Mouse (Mus musculus) embryonic facial prominence, embryonic 12.5 days (tissue): ENCODE results near the gene Hira. TPM values are rescaled to one million over a fixed set of nuclear protein-coding genes. Genes with fewer than 3 reads are reported as not detected.
"Not testable (repeated sequence)": the region's sequence is repeated elsewhere in the genome, so short reads cannot be mapped to it uniquely, and the experiment has no call there.

Experiments
- ATAC-seq: fragments of 200-750 bp; cut with Nextera tagmentation; 2 replicates; pipeline ENCODE4 v1.8.0; 2017; ENCODE audit not compliant: insufficient number of reproducible peaks, insufficient read depth, low FRiP score, low TSS enrichment
- H3K27ac ChIP-seq: fragments of 300-500 bp; sonication (generic); 2 replicates; pipeline ENCODE4 v1.5.1; 2016; ENCODE audit warnings: mild to moderate bottlenecking
- H3K27me3 ChIP-seq: fragments of 300-500 bp; sonication (generic); 2 replicates; pipeline ENCODE4 v1.6.1; 2016; ENCODE audit warnings: mild to moderate bottlenecking, moderate library complexity
- H3K36me3 ChIP-seq: fragments of 300-500 bp; sonication (generic); 2 replicates; pipeline ENCODE4 v1.6.1; 2016; ENCODE audit warnings: mild to moderate bottlenecking
- H3K4me1 ChIP-seq: fragments of 300-500 bp; sonication (generic); 2 replicates; pipeline ENCODE4 v1.6.1; 2016
- H3K4me2 ChIP-seq: fragments of 300-500 bp; sonication (generic); replicated peaks from 2 replicates; pipeline ENCODE4 v1.6.1; 2016; ENCODE audit warnings: mild to moderate bottlenecking, moderate library complexity
- H3K4me3 ChIP-seq: fragments of 300-500 bp; sonication (generic); 2 replicates; pipeline ENCODE4 v1.5.1; 2016; ENCODE audit warnings: mild to moderate bottlenecking
- H3K9ac ChIP-seq: fragments of 300-500 bp; sonication (generic); 2 replicates; pipeline ENCODE4 v1.6.1; 2016; ENCODE audit warnings: mild to moderate bottlenecking, moderate library complexity
- H3K9me3 ChIP-seq: fragments of 300-500 bp; sonication (generic); 2 replicates; pipeline ENCODE4 v1.6.1; 2016; ENCODE audit warnings: mild to moderate bottlenecking, moderate library complexity
- WGBS: fragments of 180-500 bp; shearing (Covaris S2); methylation state at CpG from one replicate; pipeline ENCODE4 v1.1.7; 2016; 5-methylcytosine and 5-hydroxymethylcytosine counted together
- polyA plus RNA-seq: library from polyadenylated mRNA; unstranded; fragments of >200 nt; fragmentation: Nextera tagmentation; extraction: Ambion mirVana; gene quantifications from 2 replicates; pipeline ENCODE4 v1.2.1, GENCODE M21; 2016

The Hira gene
- polyA plus RNA-seq = 18.4 and 20.2 TPM in 2 replicates

GRCm38 (mm10) chr16:18876442-18877308 lies at the start of gene Hira, which contains the start of gene Mrpl40:
Gene Hira (plus strand): TSS chr16:18877037.
Gene Mrpl40 (minus strand): TSS chr16:18876862.
- H3K4me3 ChIP-seq = peak within 1 kb of the TSS; percentile 92
- peak within 1 kb of the TSS; percentile 95 for H3K27ac ChIP-seq
- H3K27me3 ChIP-seq = no peaks in the 10 kb centered on the region
- H3K36me3 ChIP-seq = peaks cover 23% of the 10 kb centered on the region
- peak within 1 kb of the TSS; percentile 69 for H3K4me2 ChIP-seq
- peak within 1 kb of the TSS; percentile 91 for H3K9ac ChIP-seq
- ATAC-seq = peak; percentile 96
- under 1% methylated on average over 86 of the region's 93 CpGs for WGBS
- H3K4me1 ChIP-seq = peaks cover 11% of the 10 kb centered on the region
- H3K9me3 ChIP-seq = no peaks in the 10 kb centered on the region

GRCm38 (mm10) chr16:18828630-18829029 lies 48.2 kb upstream of the Hira start:
- H3K4me2 ChIP-seq = no peak overlapping the region
- H3K9me3 ChIP-seq = no peaks in the 10 kb centered on the region
- WGBS = 92% methylated on average over 3 of the region's 3 CpGs
- no peak overlapping the region for H3K27ac ChIP-seq
- H3K36me3 ChIP-seq = peaks cover 82% of the 10 kb centered on the region
- ATAC-seq = no peak
- no peaks in the 10 kb centered on the region for H3K27me3 ChIP-seq
- no peak overlapping the region for H3K4me3 ChIP-seq
- H3K9ac ChIP-seq = no peak overlapping the region
- H3K4me1 ChIP-seq = no peaks in the 10 kb centered on the region

- Histone ChIP-seq H3K36me3 (peaks cover 84% of the 10 kb centered on the region), H3K27me3 (no peaks in the 10 kb centered on the region), H3K27ac (no peak overlapping the region), H3K9ac (no peak overlapping the region), H3K4me1 (no peaks in the 10 kb centered on the region), H3K4me2 (no peak overlapping the region), H3K4me3 (no peak overlapping the region), H3K9me3 (no peaks in the 10 kb centered on the region)
- no peak for ATAC-seq
- 90% methylated on average over 6 of the region's 6 CpGs for WGBS
Measured at GRCm38 (mm10) chr16:18829102-18829501, 47.7 kb upstream of the Hira start.

- Histone ChIP-seq H3K4me1 (peaks cover 4% of the 10 kb centered on the region; the same call in 1 of the 2 replicates), H3K4me2 (no peak overlapping the region), H3K27ac (no peak overlapping the region), H3K9me3 (no peaks in the 10 kb centered on the region), H3K27me3 (no peaks in the 10 kb centered on the region), H3K36me3 (peaks cover 48% of the 10 kb centered on the region), H3K4me3 (no peak overlapping the region), H3K9ac (no peak overlapping the region)
- 69% methylated on average over 2 of the region's 2 CpGs for WGBS
- ATAC-seq = no peak
Measured at GRCm38 (mm10) chr16:18833486-18833885, 43.4 kb upstream of the Hira start.

- Histone ChIP-seq H3K4me2 (peak overlapping the region; percentile 70), H3K4me3 (peak overlapping the region; percentile 95), H3K27me3 (no peaks in the 10 kb centered on the region), H3K36me3 (peaks cover 27% of the 10 kb centered on the region), H3K27ac (no peak overlapping the region), H3K9ac (peak overlapping the region; percentile 85; the same call in 1 of the 2 replicates), H3K9me3 (no peaks in the 10 kb centered on the region), H3K4me1 (peaks cover 4% of the 10 kb centered on the region; the same call in 1 of the 2 replicates)
- peak; percentile 39; the same call in 1 of the 2 replicates for ATAC-seq
- WGBS = 22% methylated on average over 3 of the region's 3 CpGs
Measured at GRCm38 (mm10) chr16:18836073-18836467, 40.8 kb upstream of the Hira start.

GRCm38 (mm10) chr16:18836468-18837208 lies 40.2 kb upstream of the Hira start, which contains the start of the genes 2510002D24Rik and Gm28539:
Gene 2510002D24Rik (plus strand): TSS chr16:18836578.
Gene Gm28539 (plus strand): TSS chr16:18836584.
- peak within 1 kb of the TSS; percentile 85 for H3K9ac ChIP-seq
- H3K4me1 ChIP-seq = peaks cover 4% of the 10 kb centered on the region; the same call in 1 of the 2 replicates
- peak within 1 kb of the TSS; percentile 70; the same call in 1 of the 2 replicates for H3K27ac ChIP-seq
- peaks cover 25% of the 10 kb centered on the region for H3K36me3 ChIP-seq
- peak within 1 kb of the TSS; percentile 70 for H3K4me2 ChIP-seq
- 1% methylated on average over 45 of the region's 46 CpGs for WGBS
- H3K4me3 ChIP-seq = peak within 1 kb of the TSS; percentile 95
- no peaks in the 10 kb centered on the region for H3K9me3 ChIP-seq
- H3K27me3 ChIP-seq = no peaks in the 10 kb centered on the region
- peak; percentile 99 for ATAC-seq

- H3K36me3 ChIP-seq = peaks cover 13% of the 10 kb centered on the region
- H3K27me3 ChIP-seq = no peaks in the 10 kb centered on the region
- 96% methylated on average over 4 of the region's 4 CpGs for WGBS
- no peak overlapping the region for H3K27ac ChIP-seq
- H3K4me1 ChIP-seq = peaks cover 4% of the 10 kb centered on the region; the same call in 1 of the 2 replicates
- no peaks in the 10 kb centered on the region for H3K9me3 ChIP-seq
- no peak overlapping the region for H3K9ac ChIP-seq
- H3K4me3 ChIP-seq = no peak overlapping the region
- no peak for ATAC-seq
- H3K4me2 ChIP-seq = no peak overlapping the region
Measured at GRCm38 (mm10) chr16:18838346-18838745, 38.5 kb upstream of the Hira start.

GRCm38 (mm10) chr16:18846301-18846820 lies 30.5 kb upstream of the Hira start:
- H3K36me3 ChIP-seq = no peaks in the 10 kb centered on the region; the same call in 1 of the 2 replicates
- H3K27ac ChIP-seq = no peak overlapping the region
- no peaks in the 10 kb centered on the region for H3K27me3 ChIP-seq
- no peaks in the 10 kb centered on the region for H3K9me3 ChIP-seq
- no peak overlapping the region for H3K4me2 ChIP-seq
- H3K4me1 ChIP-seq = no peaks in the 10 kb centered on the region
- no peak for ATAC-seq
- no peak overlapping the region for H3K9ac ChIP-seq
- 89% methylated on average over 15 of the region's 15 CpGs for WGBS
- H3K4me3 ChIP-seq = no peak overlapping the region

GRCm38 (mm10) chr16:18849521-18850190 lies 27.2 kb upstream of the Hira start:
- H3K9ac ChIP-seq, H3K27me3 ChIP-seq, H3K4me1 ChIP-seq, H3K36me3 ChIP-seq, H3K4me2 ChIP-seq, ATAC-seq, H3K4me3 ChIP-seq, H3K9me3 ChIP-seq, H3K27ac ChIP-seq: not testable (repeated sequence)
- WGBS = 84% methylated on average over 17 of the region's 17 CpGs

- H3K27ac ChIP-seq = no peak overlapping the region
- no peaks in the 10 kb centered on the region for H3K36me3 ChIP-seq
- H3K4me1 ChIP-seq = no peaks in the 10 kb centered on the region
- H3K9ac ChIP-seq = no peak overlapping the region
- no peak overlapping the region for H3K4me2 ChIP-seq
- no peaks in the 10 kb centered on the region for H3K9me3 ChIP-seq
- no peak overlapping the region for H3K4me3 ChIP-seq
- no peak for ATAC-seq
- no peaks in the 10 kb centered on the region for H3K27me3 ChIP-seq
Measured at GRCm38 (mm10) chr16:18858551-18858950, 18.3 kb upstream of the Hira start.

GRCm38 (mm10) chr16:18860186-18860585 lies 16.7 kb upstream of the Hira start:
- Histone ChIP-seq H3K4me1 (no peaks in the 10 kb centered on the region), H3K27ac (no peak overlapping the region), H3K27me3 (no peaks in the 10 kb centered on the region), H3K9me3 (no peaks in the 10 kb centered on the region), H3K4me3 (no peak overlapping the region), H3K36me3 (no peaks in the 10 kb centered on the region), H3K4me2 (no peak overlapping the region), H3K9ac (no peak overlapping the region)
- WGBS = 63% methylated on average over 1 of the region's 1 CpGs
- ATAC-seq = no peak
